Mouse (Mus musculus) forebrain, postnatal 0 days (tissue): ENCODE data around the gene Fam57b. TPM values are rescaled to one million over a fixed set of nuclear protein-coding genes. Genes with fewer than 3 reads are reported as not detected.

ENCODE experiments used
- ATAC-seq: fragments of 200-750 bp; cut with Nextera tagmentation; 2 replicates; pipeline ENCODE4 v1.8.0; 2017; ENCODE audit warnings: mild to moderate bottlenecking, moderate library complexity
- DNase-seq: peaks from one replicate; pipeline ENCODE4 v3.0.0-alpha.2; 2015
- H3K27ac ChIP-seq: fragments of 300-500 bp; sonication (generic); 2 replicates; pipeline ENCODE4 v1.5.1; 2014; ENCODE audit warnings: low read depth, mild to moderate bottlenecking, antibody characterized with exemption, low read length, moderate library complexity, mixed read lengths
- H3K27me3 ChIP-seq: fragments of 300-500 bp; sonication (generic); 2 replicates; pipeline ENCODE4 v1.6.1; 2014; ENCODE audit warnings: mild to moderate bottlenecking, low read length, mixed read lengths; ENCODE audit not compliant: insufficient read depth
- H3K36me3 ChIP-seq: fragments of 300-500 bp; sonication (generic); 2 replicates; pipeline ENCODE4 v1.6.1; 2014; ENCODE audit warnings: mild to moderate bottlenecking, moderate library complexity; ENCODE audit not compliant: insufficient read depth
- H3K4me1 ChIP-seq: fragments of 300-500 bp; sonication (generic); 2 replicates; pipeline ENCODE4 v1.6.1; 2014; ENCODE audit warnings: antibody characterized with exemption; ENCODE audit not compliant: insufficient read depth
- H3K4me2 ChIP-seq: fragments of 300-500 bp; sonication (generic); 2 replicates; pipeline ENCODE4 v1.6.1; 2014; ENCODE audit warnings: low read depth, mild to moderate bottlenecking, moderate library complexity
- H3K4me3 ChIP-seq: fragments of 300-500 bp; sonication (generic); 2 replicates; pipeline ENCODE4 v1.5.1; 2014; ENCODE audit warnings: low read depth, low read length, mixed read lengths
- H3K9ac ChIP-seq: fragments of 300-500 bp; sonication (generic); 2 replicates; pipeline ENCODE4 v1.6.1; 2014; ENCODE audit warnings: mild to moderate bottlenecking
- H3K9me3 ChIP-seq: fragments of 300-500 bp; sonication (generic); 2 replicates; pipeline ENCODE4 v1.6.1; 2016; ENCODE audit warnings: low read length
- CTCF ChIP-seq: sonication (generic); IDR thresholded peaks from 2 replicates; pipeline ENCODE4 v1.5.1; 2016; ENCODE audit warnings: antibody characterized with exemption, control low read depth, low read depth
- WGBS: fragments of 180-500 bp; shearing (Covaris S2); extraction: QIAGEN DNeasy Blood & Tissue Kit; methylation state at CpG from one replicate; pipeline ENCODE4 v1.1.7; 2014; 5-methylcytosine and 5-hydroxymethylcytosine counted together
- polyA plus RNA-seq: library from polyadenylated mRNA; unstranded; fragments of >200 nt; fragmentation: Nextera tagmentation; extraction: Ambion mirVana; gene quantifications from 2 replicates; pipeline ENCODE4 v1.2.1, GENCODE M21; 2015
- total RNA-seq: library from RNA; depleted of rRNA; stranded (reverse); fragments of >200 nt; gene quantifications from 2 replicates; pipeline ENCODE4 v1.2.3, GENCODE M21; 2014

Gene Fam57b
- total and polyA plus RNA-seq, 2 experiments from 2014 or later, result 34.4 to 42.6 TPM

- no peak for ATAC-seq
- Histone ChIP-seq H3K9ac (no peak overlapping the region), H3K4me1 (no peaks in the 10 kb centered on the region), H3K27me3 (no peaks in the 10 kb centered on the region), H3K4me2 (peak overlapping the region; percentile 59), H3K36me3 (peaks cover 8% of the 10 kb centered on the region; the same call in 1 of the 2 replicates), H3K9me3 (no peaks in the 10 kb centered on the region), H3K4me3 (no peak overlapping the region), H3K27ac (no peak overlapping the region)
- 69% methylated on average over 4 of the region's 4 CpGs for WGBS
- no peak for DNase-seq
- no peak for TF ChIP-seq CTCF
Measured at GRCm38 (mm10) chr7:126807405-126807804, 9.9 kb downstream of the Fam57b start.

- Histone ChIP-seq H3K27me3 (no peaks in the 10 kb centered on the region), H3K4me2 (peak overlapping the region; percentile 59), H3K4me3 (peak overlapping the region; percentile 59), H3K9ac (peak overlapping the region; percentile 70), H3K9me3 (no peaks in the 10 kb centered on the region), H3K36me3 (peaks cover 8% of the 10 kb centered on the region; the same call in 1 of the 2 replicates), H3K27ac (peak overlapping the region; percentile 64), H3K4me1 (no peaks in the 10 kb centered on the region)
- DNase-seq (peak; percentile 91), ATAC-seq (peak; percentile 98)
- under 1% methylated on average over 43 of the region's 43 CpGs for WGBS
- peak; percentile 14; the same call in 1 of the 2 replicates for TF ChIP-seq CTCF
Measured at GRCm38 (mm10) chr7:126808703-126809455, 11.4 kb downstream of the Fam57b start.

- H3K36me3 ChIP-seq, result no peaks in the 10 kb centered on the region; the same call in 1 of the 2 replicates
- WGBS, result 68% methylated on average over 5 of the region's 5 CpGs
- no peak overlapping the region for H3K9ac ChIP-seq
- DNase-seq (no peak), ATAC-seq (no peak)
- no peak overlapping the region for H3K27ac ChIP-seq
- no peaks in the 10 kb centered on the region for H3K4me1 ChIP-seq
- TF ChIP-seq CTCF, result no peak
- H3K4me3 ChIP-seq, result no peak overlapping the region
- H3K9me3 ChIP-seq, result no peaks in the 10 kb centered on the region
- H3K4me2 ChIP-seq, result peak overlapping the region; percentile 59
- H3K27me3 ChIP-seq, result no peaks in the 10 kb centered on the region
Measured at GRCm38 (mm10) chr7:126809723-126810369, 12.4 kb downstream of the Fam57b start.

DNA sequence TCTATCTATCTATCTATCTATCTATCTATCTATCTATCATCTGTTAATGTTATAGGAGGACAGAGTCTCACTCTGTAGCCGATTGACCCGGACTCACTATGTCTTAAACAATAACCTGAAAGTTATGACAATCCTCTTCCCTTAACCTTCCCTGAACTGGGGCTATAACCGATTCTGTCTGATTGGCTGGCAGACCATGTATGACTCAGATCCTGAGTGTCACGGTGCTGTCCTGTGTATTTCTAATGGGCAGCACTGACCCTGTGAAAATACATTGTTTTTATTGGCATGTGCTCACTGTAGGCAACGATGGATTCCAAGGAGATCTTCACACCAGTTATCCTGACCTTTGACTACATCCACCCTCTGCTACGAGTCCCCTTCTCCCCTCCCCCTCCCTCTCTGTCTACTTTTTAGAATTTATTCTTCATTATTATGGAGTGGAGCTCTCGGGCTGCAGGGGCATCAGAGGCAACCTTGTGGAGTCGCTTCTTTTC lies 18.3 kb downstream of the Fam57b start:
- H3K27me3 ChIP-seq, result no peaks in the 10 kb centered on the region
- no peaks in the 10 kb centered on the region for H3K36me3 ChIP-seq
- H3K4me3 ChIP-seq, result no peak overlapping the region
- 61% methylated on average over 8 of the region's 8 CpGs for WGBS
- no peak overlapping the region for H3K27ac ChIP-seq
- no peak overlapping the region for H3K4me2 ChIP-seq
- no peak for TF ChIP-seq CTCF
- ATAC-seq, result no peak
- no peaks in the 10 kb centered on the region for H3K9me3 ChIP-seq
- DNase-seq, result no peak
- no peaks in the 10 kb centered on the region for H3K4me1 ChIP-seq
- no peak overlapping the region for H3K9ac ChIP-seq

GRCm38 (mm10) chr7:126816494-126816893 lies 19.0 kb downstream of the Fam57b start:
- H3K9ac ChIP-seq, result no peak overlapping the region
- no peak overlapping the region for H3K4me2 ChIP-seq
- no peaks in the 10 kb centered on the region for H3K4me1 ChIP-seq
- no peaks in the 10 kb centered on the region for H3K27me3 ChIP-seq
- no peak overlapping the region for H3K4me3 ChIP-seq
- DNase-seq, result no peak
- WGBS, result 83% methylated on average over 8 of the region's 8 CpGs
- no peak for ATAC-seq
- TF ChIP-seq CTCF, result no peak
- no peaks in the 10 kb centered on the region for H3K36me3 ChIP-seq
- H3K9me3 ChIP-seq, result no peaks in the 10 kb centered on the region
- H3K27ac ChIP-seq, result no peak overlapping the region

- Histone ChIP-seq H3K27me3 (no peaks in the 10 kb centered on the region), H3K36me3 (no peaks in the 10 kb centered on the region), H3K9ac (no peak overlapping the region), H3K4me2 (no peak overlapping the region), H3K9me3 (no peaks in the 10 kb centered on the region), H3K4me3 (no peak overlapping the region), H3K27ac (no peak overlapping the region), H3K4me1 (peaks cover 7% of the 10 kb centered on the region; the same call in 1 of the 2 replicates)
- TF ChIP-seq CTCF, result no peak
- 87% methylated on average over 7 of the region's 7 CpGs for WGBS
- ATAC-seq (no peak), DNase-seq (no peak)
Measured at GRCm38 (mm10) chr7:126817595-126817994, 20.1 kb downstream of the Fam57b start.

DNA sequence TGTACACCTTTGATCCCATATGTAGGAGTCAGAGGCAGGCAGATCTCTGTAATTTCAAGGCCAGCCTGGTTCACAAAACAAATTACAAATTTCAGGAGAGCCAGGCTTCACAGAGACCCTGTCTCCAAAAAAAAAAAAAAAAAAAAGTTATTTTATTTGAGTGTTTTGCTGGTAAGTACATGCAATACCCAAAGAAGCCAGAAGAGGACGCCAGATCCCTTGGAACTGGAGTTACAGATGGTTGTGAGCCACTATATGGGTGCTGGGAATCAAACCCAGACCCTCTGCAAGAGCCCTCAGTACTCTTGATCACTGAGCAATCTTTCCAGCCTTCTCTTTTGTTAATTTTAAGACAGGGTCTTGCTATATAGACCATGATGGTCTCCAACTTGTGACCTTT lies 21.4 kb downstream of the Fam57b start:
- 45% methylated on average over 1 of the region's 1 CpGs for WGBS
- no peak overlapping the region for H3K9ac ChIP-seq
- ATAC-seq, result no peak
- H3K36me3 ChIP-seq, result no peaks in the 10 kb centered on the region
- H3K4me3 ChIP-seq, result no peak overlapping the region
- no peak overlapping the region for H3K27ac ChIP-seq
- peaks cover 7% of the 10 kb centered on the region; the same call in 1 of the 2 replicates for H3K4me1 ChIP-seq
- DNase-seq, result no peak
- no peaks in the 10 kb centered on the region for H3K9me3 ChIP-seq
- peak; percentile 31 for TF ChIP-seq CTCF
- no peaks in the 10 kb centered on the region for H3K27me3 ChIP-seq
- H3K4me2 ChIP-seq, result no peak overlapping the region
